Mouse (Mus musculus): Measurements from ENCODE around the gene Gpr108. TPM values are rescaled to one million over a fixed set of nuclear protein-coding genes. Genes with fewer than 3 reads are reported as not detected.

Gpr108 gene
- total RNA-seq, 2 experiments from 2014 or later: 18.1 to 19.3 TPM

Small RNAs within 50 kb of the gene (microRNA-seq; reads per million reads assigned to microRNA genes)
- 0 reads per million in 2 experiments for gene Mir6978

Other genes starting within 250 kb of the Gpr108 start
- gene Pspn, start 248.4 kb downstream of the Gpr108 start, total RNA-seq (2021): not detected
- 10 to 100 TPM; 54.9 to 58.4 TPM for gene Gtf2f1, start 237.2 kb downstream of the Gpr108 start, total RNA-seq (2021)
- gene Gm17949, start 237.0 kb downstream of the Gpr108 start, total RNA-seq (2021): under 1 TPM in 1 of 2 experiments, not detected in 1; 0.30 TPM
- 100 to 1,000 TPM; 116 to 117 TPM for gene Khsrp, start 216.9 kb downstream of the Gpr108 start, total RNA-seq (2021)
- not detected for gene Slc25a41, start 206.8 kb downstream of the Gpr108 start, total RNA-seq (2021)
- 1 to 10 TPM in 1 of 2 experiments, not detected in 1; 1.6 TPM for gene Crb3, start 189.3 kb downstream of the Gpr108 start, total RNA-seq (2021)
- gene Slc25a23, start 188.6 kb downstream of the Gpr108 start, total RNA-seq (2021): 100 to 1,000 TPM; 361 to 364 TPM
- 1 to 10 TPM; 1.8 to 1.9 TPM for gene Dennd1c, start 169.9 kb downstream of the Gpr108 start, total RNA-seq (2021)
- gene Tubb4a, start 160.7 kb downstream of the Gpr108 start, total RNA-seq (2021): 100 to 1,000 TPM; 671 to 695 TPM
- under 1 TPM; 0.26 to 0.42 TPM for gene Tnfsf9, start 143.1 kb downstream of the Gpr108 start, total RNA-seq (2021)
- not detected for gene Cd70, start 98.7 kb downstream of the Gpr108 start, total RNA-seq (2021)
- gene Tnfsf14, start 54.3 kb downstream of the Gpr108 start, total RNA-seq (2021): not detected
- under 1 TPM; 0.46 to 0.53 TPM for gene C3, start 20.3 kb downstream of the Gpr108 start, total RNA-seq (2021)
- gene Trip10, start 1.0 kb upstream of the Gpr108 start, total RNA-seq (2021): 1 to 10 TPM; 8.1 to 9.2 TPM
- gene Vav1, start 30.7 kb upstream of the Gpr108 start, total RNA-seq (2021): 1 to 10 TPM; 4.2 to 5.4 TPM
- gene Adgre1, start 110.2 kb upstream of the Gpr108 start, total RNA-seq (2021): 1 to 10 TPM; 5.3 to 7.0 TPM